Mouse (Mus musculus) erythroblast, embryonic 14.5 days (primary cell): Measurements from ENCODE around the gene Ctnnd2.

Experiments used
- GATA1 ChIP-seq: IDR thresholded peaks from 2 replicates; pipeline ENCODE4 v1.6.1; 2012; ENCODE audit warnings: low read length, inconsistent platforms, mixed read lengths
- TAL1 ChIP-seq: IDR thresholded peaks from 3 replicates; pipeline ENCODE4 v1.6.1; 2012; ENCODE audit warnings: low read length, inconsistent platforms, mixed read lengths

GRCm38 (mm10) chr15:30964865-30965679 lies 792.7 kb downstream of the Ctnnd2 start:
- TF ChIP-seq TAL1 (no peak), GATA1 (no peak)
